Comparison of ENCODE assay signal across 9 mouse cellular contexts in genomic region chr9:4209987-4210476, GRCm38 (mm10).
DNase-seq lines count a peak whose midpoint lies in the region.
"Had no signal": no experiment of that assay in that cellular context is flagged by ENCODE, and none has a peak within 500 bp of the region (broad histone marks: within the 10 kb centered on the region; RNA-seq: fewer than 3 reads in every experiment).

No protein-coding gene starts in this region.

- intact Hi-C loops in left cerebral cortex, postnatal 25 days (cut with DNase I) = loop anchor here (5.0 kb wide), 1 partner anchor 693 kb away; no protein-coding TSS in a partner anchor

- peak; percentile 12 for DNase-seq in embryo, embryonic 10 days (ENCODE audit: low spot score)
- no peak for DNase-seq in embryo, embryonic 9.5 days (ENCODE audit: extremely low spot score)
- DNase-seq in left cerebral cortex, adult 11 months (ENCODE audit: low spot score) = peak; percentile 5
- no peak for DNase-seq in left cerebral cortex, postnatal 25 days (ENCODE audit: low spot score in 2 of 2)
- peak; percentile 19 for DNase-seq in A20 (ENCODE audit: low read depth, low spot score)
- peak; percentile 54 for DNase-seq in embryo, embryonic 10.5 days (ENCODE audit: low spot score)
- DNase-seq in natural killer cell, adult 2 months (ENCODE audit: low spot score in 2 of 2) = no peak
- DNase-seq in spleen, postnatal 4 days (ENCODE audit: low spot score in 2 of 2) = no peak
- DNase-seq: thymus, postnatal 14 days had no signal

Comparison
In these comparisons a context has a peak if more than half of its experiments do, and no peak if none do; other contexts are left out.
1. DNase-seq: peak in embryo, embryonic 10 days (single experiment), left cerebral cortex, adult 11 months (single experiment), A20 (single experiment) and embryo, embryonic 10.5 days (single experiment); none in embryo, embryonic 9.5 days (single experiment), left cerebral cortex, postnatal 25 days (0 of 2), natural killer cell, adult 2 months (0 of 2) and spleen, postnatal 4 days (0 of 2).